Mouse (Mus musculus) heart, postnatal 0 days (tissue): ENCODE results near the gene Zfp282.

ENCODE experiments used
- CTCF ChIP-seq: IDR thresholded peaks from 2 replicates; pipeline ENCODE4 v1.5.1; 2016; ENCODE audit warnings: antibody characterized with exemption, control low read depth, low read depth
- EP300 ChIP-seq: IDR thresholded peaks from 2 replicates; pipeline ENCODE4 v1.6.1; 2016; ENCODE audit warnings: antibody characterized with exemption, low read depth

GRCm38 (mm10) chr6:47888812-47889383, 11.9 kb downstream of the Zfp282 start:
- TF ChIP-seq EP300 (no peak), CTCF (no peak)
